Mouse (Mus musculus): ENCODE data around the gene 9230112D13Rik. TPM values are rescaled to one million over a fixed set of nuclear protein-coding genes. Genes with fewer than 3 reads are reported as not detected.

Gene 9230112D13Rik
- polyA plus RNA-seq (2015; fragmentation: Nextera tagmentation; extraction: Ambion mirVana) = not detected in 2 replicates

DNA sequence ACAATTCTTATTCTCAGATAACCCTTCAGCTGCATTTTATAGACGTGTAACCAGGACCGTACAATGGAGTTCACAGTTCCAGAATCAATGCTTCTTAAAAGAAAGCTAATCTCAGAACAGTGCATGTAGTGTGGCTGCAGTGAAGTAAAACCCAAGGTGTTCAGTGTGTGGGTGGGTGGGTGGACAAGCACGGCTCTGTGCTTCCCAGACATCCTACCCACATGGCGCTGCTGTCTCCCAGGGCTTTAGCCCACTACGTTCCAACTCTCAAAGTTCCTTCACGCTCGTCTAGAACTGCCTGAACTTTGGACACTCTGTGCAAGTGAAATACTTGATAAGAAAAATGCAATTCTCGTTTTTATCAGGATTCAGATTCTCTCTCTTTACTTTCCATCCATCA, at the start of gene 9230112D13Rik:
Gene 9230112D13Rik (minus strand): TSS at position 101 of the 400 bp plus-strand sequence.
- no peaks in the 10 kb centered on the region for H3K4me1 ChIP-seq (ENCODE audit: control insufficient read depth, low read depth, low read length)
- no peak within 1 kb of the TSS for H3K4me3 ChIP-seq (ENCODE audit: low read depth, low read length)
- H3K4me2 ChIP-seq (ENCODE audit: low read depth, low read length) = no peak within 1 kb of the TSS
- no peak for ATAC-seq (ENCODE audit: low read depth)
- no peak within 1 kb of the TSS for H3K27ac ChIP-seq (ENCODE audit: low read length)
- H3K36me3 ChIP-seq (ENCODE audit: control insufficient read depth, insufficient read depth) = no peaks in the 10 kb centered on the region
- no peaks in the 10 kb centered on the region for H3K27me3 ChIP-seq (ENCODE audit: control insufficient read depth, insufficient read depth, low read depth, low read length)
- 65% methylated on average over 8 of the region's 8 CpGs for WGBS (ENCODE audit: insufficient replicate concordance)
- no peaks in the 10 kb centered on the region for H3K9me3 ChIP-seq (replicated peaks; ENCODE audit: control insufficient read depth, low read length)
- H3K9ac ChIP-seq (ENCODE audit: low read depth, low read length) = no peak within 1 kb of the TSS

DNA sequence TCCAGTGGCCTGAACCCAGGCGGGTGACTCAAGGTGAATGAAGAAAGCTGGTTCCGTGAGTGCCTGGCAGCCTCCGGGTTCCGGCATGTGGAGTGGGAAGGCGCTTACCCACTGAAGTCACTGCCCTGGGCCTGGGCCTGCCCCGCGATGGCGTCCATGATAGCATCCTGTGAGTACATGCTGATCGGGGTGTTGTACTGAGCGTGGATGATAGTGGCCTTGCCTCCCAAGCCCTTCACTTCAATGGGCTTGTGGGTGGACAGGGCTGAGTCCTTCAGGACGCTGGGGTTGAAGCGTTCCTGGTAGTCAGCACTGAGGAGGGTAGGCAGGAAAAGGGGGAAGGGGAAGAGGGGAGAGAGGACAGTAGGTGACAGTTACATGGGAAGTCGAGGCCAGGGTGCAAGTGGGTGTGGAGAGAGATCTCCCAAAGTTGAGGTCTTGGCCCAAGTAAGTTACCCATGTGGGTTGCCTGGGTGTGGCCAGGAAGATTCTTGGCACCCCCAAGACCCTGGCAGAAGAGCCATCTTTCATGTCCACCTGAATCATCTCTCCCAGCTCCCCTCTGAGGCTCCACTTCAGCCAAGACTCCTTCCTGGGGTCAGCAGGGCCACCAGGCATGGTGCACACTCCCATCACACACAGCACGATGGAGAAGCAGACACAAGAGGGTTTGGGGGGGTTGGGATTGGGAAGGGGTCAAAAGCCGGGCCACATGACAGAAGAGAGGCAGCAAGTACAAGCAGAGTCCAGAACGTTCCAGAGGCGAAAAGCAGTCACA, 49.2 kb upstream of the 9230112D13Rik start:
- no peaks in the 10 kb centered on the region for H3K9me3 ChIP-seq (replicated peaks; ENCODE audit: control insufficient read depth, low read length)
- WGBS (ENCODE audit: insufficient replicate concordance) = 63% methylated on average over 17 of the region's 17 CpGs
- H3K4me1 ChIP-seq (ENCODE audit: control insufficient read depth, low read depth, low read length) = no peaks in the 10 kb centered on the region
- H3K9ac ChIP-seq (ENCODE audit: low read depth, low read length) = no peak overlapping the region
- H3K36me3 ChIP-seq (ENCODE audit: control insufficient read depth, insufficient read depth) = no peaks in the 10 kb centered on the region
- no peak overlapping the region for H3K27ac ChIP-seq (ENCODE audit: low read length)
- H3K27me3 ChIP-seq (ENCODE audit: control insufficient read depth, insufficient read depth, low read depth, low read length) = no peaks in the 10 kb centered on the region; the same call in 1 of the 2 replicates
- no peak overlapping the region for H3K4me3 ChIP-seq (ENCODE audit: low read depth, low read length)
- no peak for ATAC-seq (ENCODE audit: low read depth)
- no peak overlapping the region for H3K4me2 ChIP-seq (ENCODE audit: low read depth, low read length)

DNA sequence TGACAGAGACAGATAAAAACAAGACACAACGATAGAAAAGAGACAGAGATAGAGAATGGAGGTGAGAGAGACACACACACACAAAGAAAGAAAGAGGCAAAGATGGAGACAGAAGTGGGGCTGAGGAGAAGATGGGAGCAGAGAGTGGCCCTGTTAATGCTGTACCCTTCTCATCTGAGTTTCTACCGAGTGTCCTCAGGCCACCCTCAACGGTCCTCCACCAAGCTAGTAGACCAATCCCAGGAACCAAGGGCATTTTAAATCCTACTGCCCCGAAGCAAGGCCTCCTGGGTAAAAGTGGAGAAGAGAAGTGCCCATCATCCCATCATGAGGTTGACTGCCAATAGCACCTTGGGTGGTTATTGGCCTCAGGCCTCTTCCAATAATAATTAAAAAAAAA, 48.3 kb upstream of the 9230112D13Rik start:
- no peak overlapping the region for H3K4me3 ChIP-seq (ENCODE audit: low read depth, low read length)
- H3K4me1 ChIP-seq (ENCODE audit: control insufficient read depth, low read depth, low read length) = no peaks in the 10 kb centered on the region
- H3K9me3 ChIP-seq (replicated peaks; ENCODE audit: control insufficient read depth, low read length) = no peaks in the 10 kb centered on the region
- no peak overlapping the region for H3K9ac ChIP-seq (ENCODE audit: low read depth, low read length)
- H3K4me2 ChIP-seq (ENCODE audit: low read depth, low read length) = no peak overlapping the region
- ATAC-seq (ENCODE audit: low read depth) = no peak
- 64% methylated on average over 4 of the region's 4 CpGs for WGBS (ENCODE audit: insufficient replicate concordance)
- H3K27ac ChIP-seq (ENCODE audit: low read length) = no peak overlapping the region
- H3K36me3 ChIP-seq (ENCODE audit: control insufficient read depth, insufficient read depth) = no peaks in the 10 kb centered on the region
- no peaks in the 10 kb centered on the region; the same call in 1 of the 2 replicates for H3K27me3 ChIP-seq (ENCODE audit: control insufficient read depth, insufficient read depth, low read depth, low read length)

DNA sequence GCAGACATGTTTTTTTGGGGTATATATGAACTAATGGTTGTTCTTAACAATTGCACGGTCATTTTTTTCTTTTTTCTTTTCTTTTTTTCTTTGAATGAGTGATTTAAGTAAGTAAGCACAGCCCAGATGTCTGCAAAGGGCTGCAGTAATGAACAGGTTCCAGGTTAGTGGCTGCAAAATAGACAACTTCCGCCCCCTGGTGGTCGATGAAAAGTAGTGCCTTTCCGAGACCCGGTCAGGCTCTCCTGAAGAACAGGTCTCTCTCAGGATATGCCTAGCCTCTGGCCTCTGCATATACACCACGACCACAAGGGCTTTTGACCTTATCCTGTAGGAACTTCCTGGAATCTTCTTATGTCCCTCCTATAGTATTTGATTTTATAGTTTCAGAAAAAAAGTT, 47.7 kb upstream of the 9230112D13Rik start:
- Histone ChIP-seq H3K4me2 (ENCODE audit: low read depth, low read length) (no peak overlapping the region), H3K27me3 (ENCODE audit: control insufficient read depth, insufficient read depth, low read depth, low read length) (no peaks in the 10 kb centered on the region; the same call in 1 of the 2 replicates), H3K4me1 (ENCODE audit: control insufficient read depth, low read depth, low read length) (no peaks in the 10 kb centered on the region), H3K4me3 (ENCODE audit: low read depth, low read length) (no peak overlapping the region), H3K9ac (ENCODE audit: low read depth, low read length) (no peak overlapping the region), H3K9me3 (replicated peaks; ENCODE audit: control insufficient read depth, low read length) (no peaks in the 10 kb centered on the region), H3K36me3 (ENCODE audit: control insufficient read depth, insufficient read depth) (no peaks in the 10 kb centered on the region), H3K27ac (ENCODE audit: low read length) (no peak overlapping the region)
- 2% methylated on average over 6 of the region's 6 CpGs for WGBS (ENCODE audit: insufficient replicate concordance)
- ATAC-seq (ENCODE audit: low read depth) = peak; percentile 41; the same call in 1 of the 2 replicates

DNA sequence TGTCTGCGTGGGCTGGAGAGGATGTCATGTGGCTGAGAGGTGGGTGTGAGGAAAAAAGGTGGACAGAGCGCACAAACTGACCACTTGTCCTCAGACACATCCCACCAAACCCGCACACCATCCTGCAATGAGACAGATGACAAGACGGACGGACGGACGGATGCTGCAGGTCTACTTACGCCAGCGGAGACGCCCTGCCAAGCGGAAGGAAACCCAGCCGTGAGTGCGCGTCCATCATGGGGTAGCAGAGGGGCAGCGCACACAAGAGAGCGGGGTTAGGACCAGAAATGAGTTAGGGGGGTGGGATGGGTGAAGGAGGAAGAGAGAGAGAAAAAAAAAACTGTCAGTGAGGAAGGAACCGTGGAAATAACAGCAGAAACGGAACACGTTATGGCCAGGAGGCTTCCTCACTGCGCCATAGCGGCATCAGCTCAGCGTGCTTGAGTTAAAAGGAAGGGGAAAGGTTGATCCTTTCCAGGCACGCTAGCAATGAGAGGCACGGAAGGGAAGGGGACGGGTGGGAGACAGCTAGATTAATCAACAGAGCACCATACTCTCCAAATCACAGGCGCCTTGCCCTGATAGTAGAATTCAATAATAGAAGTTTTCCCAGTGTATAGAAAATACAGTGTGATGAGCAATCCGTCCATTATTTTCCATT, 47.1 kb upstream of the 9230112D13Rik start:
- Histone ChIP-seq H3K4me1 (ENCODE audit: control insufficient read depth, low read depth, low read length) (no peaks in the 10 kb centered on the region), H3K9me3 (replicated peaks; ENCODE audit: control insufficient read depth, low read length) (no peaks in the 10 kb centered on the region), H3K9ac (ENCODE audit: low read depth, low read length) (no peak overlapping the region), H3K27ac (ENCODE audit: low read length) (no peak overlapping the region), H3K36me3 (ENCODE audit: control insufficient read depth, insufficient read depth) (no peaks in the 10 kb centered on the region), H3K27me3 (ENCODE audit: control insufficient read depth, insufficient read depth, low read depth, low read length) (no peaks in the 10 kb centered on the region; the same call in 1 of the 2 replicates), H3K4me3 (ENCODE audit: low read depth, low read length) (no peak overlapping the region), H3K4me2 (ENCODE audit: low read depth, low read length) (no peak overlapping the region)
- WGBS (ENCODE audit: insufficient replicate concordance) = 20% methylated on average over 27 of the region's 27 CpGs
- ATAC-seq (ENCODE audit: low read depth) = no peak

DNA sequence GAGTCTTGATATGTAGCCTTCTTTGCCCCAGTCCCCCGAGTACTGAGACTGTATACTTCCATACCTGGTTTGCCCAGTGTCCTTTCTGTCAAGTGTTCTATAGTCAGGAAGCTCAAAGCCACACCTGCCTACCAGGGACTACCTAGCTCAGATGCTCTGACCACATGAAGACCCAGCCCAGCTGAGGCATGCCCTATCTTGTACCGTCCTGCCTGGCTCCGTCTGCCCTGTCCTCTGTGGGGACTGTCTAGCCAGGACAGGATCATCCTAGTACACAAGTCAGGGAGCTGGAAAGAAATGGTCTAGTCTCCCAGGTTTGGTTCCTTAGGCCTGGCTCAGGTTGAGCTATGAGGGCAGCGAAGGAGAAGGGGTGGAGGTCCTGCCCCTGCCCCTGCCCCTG, 46.0 kb upstream of the 9230112D13Rik start:
- 56% methylated on average over 4 of the region's 4 CpGs for WGBS (ENCODE audit: insufficient replicate concordance)

DNA sequence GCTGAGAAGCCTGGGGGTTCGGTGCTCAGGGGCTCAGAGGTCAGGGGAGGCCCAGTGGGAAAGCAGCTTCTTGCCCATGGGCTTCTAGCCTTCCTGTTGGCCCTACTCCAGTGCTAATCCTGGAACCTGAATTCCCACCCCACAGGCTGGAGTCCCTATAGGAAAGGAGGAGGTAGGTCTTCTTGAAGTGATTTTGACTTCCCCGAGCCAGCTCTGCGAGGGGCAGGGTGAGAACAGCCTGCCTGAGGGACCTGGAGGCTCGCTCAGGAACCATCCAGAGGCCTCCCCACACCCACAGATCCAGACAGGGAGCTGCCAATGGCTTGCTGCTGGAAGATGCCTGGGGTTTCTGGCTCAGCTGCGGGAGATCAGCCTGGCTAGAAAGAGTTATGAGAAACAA, 45.1 kb upstream of the 9230112D13Rik start:
- WGBS (ENCODE audit: insufficient replicate concordance) = 36% methylated on average over 5 of the region's 5 CpGs
- H3K27me3 ChIP-seq (ENCODE audit: control insufficient read depth, insufficient read depth, low read depth, low read length) = no peaks in the 10 kb centered on the region; the same call in 1 of the 2 replicates

More for the DNA sequence above, 46.0 kb upstream of the 9230112D13Rik start:
- H3K9me3 ChIP-seq (replicated peaks; ENCODE audit: control insufficient read depth, low read length) = no peaks in the 10 kb centered on the region
- H3K36me3 ChIP-seq (ENCODE audit: control insufficient read depth, insufficient read depth) = no peaks in the 10 kb centered on the region
- no peak overlapping the region for H3K4me2 ChIP-seq (ENCODE audit: low read depth, low read length)
- H3K9ac ChIP-seq (ENCODE audit: low read depth, low read length) = no peak overlapping the region
- H3K27ac ChIP-seq (ENCODE audit: low read length) = no peak overlapping the region
- H3K4me1 ChIP-seq (ENCODE audit: control insufficient read depth, low read depth, low read length) = no peaks in the 10 kb centered on the region
- ATAC-seq (ENCODE audit: low read depth) = no peak
- no peak overlapping the region for H3K4me3 ChIP-seq (ENCODE audit: low read depth, low read length)
- no peaks in the 10 kb centered on the region; the same call in 1 of the 2 replicates for H3K27me3 ChIP-seq (ENCODE audit: control insufficient read depth, insufficient read depth, low read depth, low read length)

DNA sequence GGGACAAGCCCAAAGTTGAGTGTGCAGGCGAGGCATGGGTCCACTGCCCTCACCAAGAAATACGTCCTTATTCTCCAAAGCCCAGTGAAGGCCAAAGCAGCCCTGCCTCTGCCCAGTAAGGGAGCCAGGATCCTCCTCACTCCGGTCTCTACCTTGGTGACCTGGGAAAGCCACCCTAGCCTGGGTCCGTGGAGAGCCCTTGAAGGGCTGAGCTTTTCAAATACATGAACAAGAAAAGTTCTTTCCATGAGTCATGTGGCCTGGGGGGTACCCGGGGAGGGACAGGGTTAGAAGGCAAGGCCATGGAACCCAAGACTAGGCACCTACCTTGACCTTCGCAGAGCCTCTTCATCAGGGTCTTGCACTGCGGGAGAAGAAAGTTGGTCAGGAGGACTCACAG, 43.9 kb upstream of the 9230112D13Rik start:
- no peaks in the 10 kb centered on the region; the same call in 1 of the 2 replicates for H3K27me3 ChIP-seq (ENCODE audit: control insufficient read depth, insufficient read depth, low read depth, low read length)
- H3K9me3 ChIP-seq (replicated peaks; ENCODE audit: control insufficient read depth, low read length) = no peaks in the 10 kb centered on the region
- no peak for ATAC-seq (ENCODE audit: low read depth)
- 72% methylated on average over 7 of the region's 7 CpGs for WGBS (ENCODE audit: insufficient replicate concordance)
- H3K9ac ChIP-seq (ENCODE audit: low read depth, low read length) = no peak overlapping the region
- no peaks in the 10 kb centered on the region for H3K4me1 ChIP-seq (ENCODE audit: control insufficient read depth, low read depth, low read length)
- H3K4me2 ChIP-seq (ENCODE audit: low read depth, low read length) = no peak overlapping the region
- no peak overlapping the region for H3K27ac ChIP-seq (ENCODE audit: low read length)
- no peak overlapping the region for H3K4me3 ChIP-seq (ENCODE audit: low read depth, low read length)
- no peaks in the 10 kb centered on the region for H3K36me3 ChIP-seq (ENCODE audit: control insufficient read depth, insufficient read depth)

More for the DNA sequence above, 45.1 kb upstream of the 9230112D13Rik start:
- Histone ChIP-seq H3K4me2 (ENCODE audit: low read depth, low read length) (no peak overlapping the region), H3K27ac (ENCODE audit: low read length) (no peak overlapping the region), H3K9me3 (replicated peaks; ENCODE audit: control insufficient read depth, low read length) (no peaks in the 10 kb centered on the region), H3K36me3 (ENCODE audit: control insufficient read depth, insufficient read depth) (no peaks in the 10 kb centered on the region), H3K4me3 (ENCODE audit: low read depth, low read length) (no peak overlapping the region), H3K4me1 (ENCODE audit: control insufficient read depth, low read depth, low read length) (no peaks in the 10 kb centered on the region), H3K9ac (ENCODE audit: low read depth, low read length) (no peak overlapping the region)
- ATAC-seq (ENCODE audit: low read depth) = no peak

DNA sequence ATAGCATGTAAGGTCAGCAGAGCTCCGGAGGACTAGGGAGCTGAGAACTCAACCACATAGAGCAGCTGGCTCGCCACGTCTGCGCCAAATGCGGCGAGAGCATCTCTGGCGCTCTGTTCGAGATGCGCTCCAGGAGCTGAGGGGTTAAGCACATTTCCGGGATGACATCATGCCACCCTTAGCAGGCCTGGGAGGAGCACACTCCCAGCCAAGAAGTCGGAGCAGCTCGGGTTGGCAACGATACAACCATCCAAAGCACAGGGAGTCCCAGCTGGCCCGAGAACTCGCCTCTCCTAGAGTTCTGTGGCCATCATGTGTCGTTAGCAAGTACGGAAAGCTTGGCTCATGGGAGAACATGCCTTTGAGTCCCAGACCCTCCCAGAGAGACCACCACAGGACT, 43.1 kb upstream of the 9230112D13Rik start:
- H3K4me1 ChIP-seq (ENCODE audit: control insufficient read depth, low read depth, low read length) = no peaks in the 10 kb centered on the region
- no peak overlapping the region for H3K27ac ChIP-seq (ENCODE audit: low read length)
- no peaks in the 10 kb centered on the region for H3K36me3 ChIP-seq (ENCODE audit: control insufficient read depth, insufficient read depth)
- H3K27me3 ChIP-seq (ENCODE audit: control insufficient read depth, insufficient read depth, low read depth, low read length) = no peaks in the 10 kb centered on the region; the same call in 1 of the 2 replicates
- ATAC-seq (ENCODE audit: low read depth) = no peak
- no peaks in the 10 kb centered on the region for H3K9me3 ChIP-seq (replicated peaks; ENCODE audit: control insufficient read depth, low read length)
- H3K9ac ChIP-seq (ENCODE audit: low read depth, low read length) = no peak overlapping the region
- no peak overlapping the region for H3K4me3 ChIP-seq (ENCODE audit: low read depth, low read length)
- no peak overlapping the region for H3K4me2 ChIP-seq (ENCODE audit: low read depth, low read length)
- WGBS (ENCODE audit: insufficient replicate concordance) = 63% methylated on average over 17 of the region's 17 CpGs

Measured in liver, embryonic 16.5 days (tissue).